Mouse (Mus musculus): ENCODE measurements around the gene Trank1. TPM values are rescaled to one million over a fixed set of nuclear protein-coding genes. Genes with fewer than 3 reads are reported as not detected.

Gene Trank1
- polyA plus RNA-seq, 1 experiment from 2014 or later, result 12.6 TPM

DNA sequence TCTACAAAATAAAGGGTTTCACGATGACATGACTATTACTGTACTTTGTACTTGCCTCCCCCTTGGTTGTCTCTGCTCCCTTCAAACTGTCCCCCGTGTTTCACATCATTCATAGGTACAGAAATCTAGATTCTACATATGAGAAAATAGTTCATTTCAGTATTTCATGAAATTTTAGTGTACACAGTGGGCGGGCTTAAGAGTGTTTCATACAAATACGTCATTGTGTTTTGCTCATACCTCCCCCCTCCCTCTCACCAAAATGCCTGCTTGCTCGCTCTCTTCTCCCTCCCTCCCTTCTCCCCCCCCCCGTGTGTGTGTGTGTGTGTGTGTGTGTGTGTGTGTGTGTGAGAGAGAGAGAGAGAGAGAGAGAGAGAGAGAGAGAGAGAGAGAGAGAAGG, 1.8 kb downstream of the Trank1 start:
- ATAC-seq (ENCODE audit: low FRiP score) (no peak), DNase-seq (ENCODE audit: low spot score) (no peak)
- Histone ChIP-seq H3K36me3 (replicated peaks; ENCODE audit: control insufficient read depth, insufficient read depth) (no peaks in the 10 kb centered on the region), H3K4me2 (replicated peaks) (peak overlapping the region; percentile 93), H3K4me3 (replicated peaks; ENCODE audit: low read length) (peak overlapping the region; percentile 62), H3K27ac (no peak overlapping the region), H3K4me1 (replicated peaks; ENCODE audit: control insufficient read depth, insufficient read depth, low read length) (0 out of 2 replicates have a peak, but pooled peaks cover 6% of the 10 kb centered on the region), H3K9ac (no peak overlapping the region; the same call in 1 of the 2 replicates), H3K9me3 (ENCODE audit: control insufficient read depth, low read length) (peaks cover 17% of the 10 kb centered on the region), H3K27me3 (ENCODE audit: control insufficient read depth, insufficient read depth, low read length) (peaks cover 64% of the 10 kb centered on the region)
- WGBS, result 15% methylated on average over 5 of the region's 6 CpGs

DNA sequence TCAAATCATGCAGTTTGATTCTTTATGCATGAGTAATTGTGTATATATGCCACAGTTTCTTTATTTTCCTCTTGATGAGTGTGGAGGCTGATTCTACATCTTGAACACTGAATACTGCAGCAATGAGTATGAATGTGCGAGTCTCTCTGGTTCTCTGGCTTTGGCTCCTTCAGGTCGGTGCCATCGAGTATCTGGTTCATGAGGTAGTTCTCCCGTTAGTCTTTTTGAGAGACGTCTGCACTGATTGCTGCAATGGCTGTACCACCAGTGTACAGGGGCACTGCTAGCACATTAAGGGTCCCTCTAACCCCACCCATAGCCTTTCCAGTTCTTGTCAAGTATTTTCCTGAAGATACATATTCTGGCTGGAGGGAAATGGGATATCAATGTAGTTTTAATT, 2.3 kb downstream of the Trank1 start:
- H3K9ac ChIP-seq, result no peak overlapping the region
- H3K9me3 ChIP-seq (ENCODE audit: control insufficient read depth, low read length), result peaks cover 17% of the 10 kb centered on the region
- H3K4me3 ChIP-seq (replicated peaks; ENCODE audit: low read length), result no peak overlapping the region
- no peaks in the 10 kb centered on the region for H3K36me3 ChIP-seq (replicated peaks; ENCODE audit: control insufficient read depth, insufficient read depth)
- WGBS, result 29% methylated on average over 5 of the region's 5 CpGs
- H3K4me2 ChIP-seq (replicated peaks), result no peak overlapping the region
- H3K27me3 ChIP-seq (ENCODE audit: control insufficient read depth, insufficient read depth, low read length), result peaks cover 60% of the 10 kb centered on the region
- no peak for ATAC-seq (ENCODE audit: low FRiP score)
- DNase-seq (ENCODE audit: low spot score), result no peak
- H3K27ac ChIP-seq, result no peak overlapping the region
- 0 out of 2 replicates have a peak, but pooled peaks cover 6% of the 10 kb centered on the region for H3K4me1 ChIP-seq (replicated peaks; ENCODE audit: control insufficient read depth, insufficient read depth, low read length)

DNA sequence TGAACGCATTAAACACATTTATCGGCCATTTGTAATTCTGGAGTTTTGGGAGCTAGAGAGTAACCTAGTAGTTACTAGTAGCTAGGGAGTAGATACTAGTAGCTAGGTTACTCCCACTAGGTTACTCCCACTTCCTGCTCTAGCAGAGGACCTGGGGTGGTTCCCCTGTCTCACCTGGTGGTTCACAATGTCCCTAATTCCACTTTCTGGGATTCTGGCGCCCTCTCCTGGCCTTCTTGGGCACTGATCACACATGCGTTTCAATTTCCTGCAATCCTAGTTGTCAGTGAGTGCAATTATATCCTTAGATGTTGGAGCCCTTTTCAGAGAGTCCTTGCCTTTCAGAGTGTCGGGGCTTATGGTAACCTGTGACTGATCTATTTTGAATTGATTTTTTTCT, 2.7 kb downstream of the Trank1 start:
- no peaks in the 10 kb centered on the region for H3K36me3 ChIP-seq (replicated peaks; ENCODE audit: control insufficient read depth, insufficient read depth)
- peaks cover 56% of the 10 kb centered on the region for H3K27me3 ChIP-seq (ENCODE audit: control insufficient read depth, insufficient read depth, low read length)
- WGBS, result 32% methylated on average over 5 of the region's 5 CpGs
- no peak overlapping the region for H3K4me3 ChIP-seq (replicated peaks; ENCODE audit: low read length)
- DNase-seq (ENCODE audit: low spot score), result peak; percentile 63
- H3K4me2 ChIP-seq (replicated peaks), result no peak overlapping the region
- 0 out of 2 replicates have a peak, but pooled peaks cover 6% of the 10 kb centered on the region for H3K4me1 ChIP-seq (replicated peaks; ENCODE audit: control insufficient read depth, insufficient read depth, low read length)
- no peak overlapping the region for H3K27ac ChIP-seq
- H3K9me3 ChIP-seq (ENCODE audit: control insufficient read depth, low read length), result peaks cover 17% of the 10 kb centered on the region
- H3K9ac ChIP-seq, result no peak overlapping the region
- no peak for ATAC-seq (ENCODE audit: low FRiP score)

DNA sequence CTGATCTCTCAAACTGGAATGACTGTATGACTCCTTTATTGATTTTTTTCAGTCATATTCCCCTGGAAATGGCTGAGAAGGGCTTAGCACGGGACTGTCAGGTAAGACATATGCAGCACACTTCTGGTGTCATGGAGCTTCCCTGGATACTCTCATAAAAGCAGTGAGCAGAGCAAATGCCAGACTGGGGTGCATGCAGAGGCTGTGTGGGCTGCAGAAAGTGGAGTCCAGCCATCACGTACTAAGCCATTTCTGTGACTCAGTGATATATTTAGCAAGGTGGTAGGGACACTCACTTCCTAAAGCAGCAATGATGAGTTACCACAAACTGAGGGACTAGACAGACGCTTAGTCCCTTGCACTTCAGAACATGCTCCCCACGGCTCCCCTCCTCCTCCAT, 9.4 kb downstream of the Trank1 start:
- WGBS, result 86% methylated on average over 4 of the region's 4 CpGs
- H3K27me3 ChIP-seq (ENCODE audit: control insufficient read depth, insufficient read depth, low read length), result no peaks in the 10 kb centered on the region

DNA sequence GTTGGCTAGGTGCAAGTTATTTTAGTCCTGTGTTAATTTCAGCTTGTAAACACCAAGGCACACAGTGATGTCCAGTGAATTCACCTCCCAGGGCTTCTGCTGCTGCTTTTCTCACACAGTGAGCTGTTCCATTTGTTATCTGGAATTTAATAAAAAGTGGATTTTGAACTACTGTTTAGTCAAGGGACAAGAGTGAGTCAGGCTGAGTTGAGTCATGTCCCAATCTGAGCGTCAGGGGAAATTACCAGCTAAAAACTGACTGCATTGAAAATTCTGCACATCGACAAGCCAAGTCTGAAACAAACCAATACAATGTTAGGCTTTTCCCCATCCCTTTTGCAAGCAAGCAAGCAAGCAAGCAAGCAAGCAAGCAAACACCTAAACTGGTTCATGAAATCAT, 13.3 kb downstream of the Trank1 start:
- H3K4me3 ChIP-seq (replicated peaks; ENCODE audit: low read length), result no peak overlapping the region
- H3K36me3 ChIP-seq (replicated peaks; ENCODE audit: control insufficient read depth, insufficient read depth), result no peaks in the 10 kb centered on the region
- no peaks in the 10 kb centered on the region for H3K27me3 ChIP-seq (ENCODE audit: control insufficient read depth, insufficient read depth, low read length)
- H3K9ac ChIP-seq, result no peak overlapping the region
- no peak for DNase-seq (ENCODE audit: low spot score)
- H3K4me1 ChIP-seq (replicated peaks; ENCODE audit: control insufficient read depth, insufficient read depth, low read length), result no peaks in the 10 kb centered on the region
- 84% methylated on average over 2 of the region's 2 CpGs for WGBS
- no peaks in the 10 kb centered on the region for H3K9me3 ChIP-seq (ENCODE audit: control insufficient read depth, low read length)
- ATAC-seq (ENCODE audit: low FRiP score), result no peak
- H3K27ac ChIP-seq, result no peak overlapping the region
- no peak overlapping the region for H3K4me2 ChIP-seq (replicated peaks)

More for the DNA sequence above, 9.4 kb downstream of the Trank1 start:
- H3K4me1 ChIP-seq (replicated peaks; ENCODE audit: control insufficient read depth, insufficient read depth, low read length), result no peaks in the 10 kb centered on the region
- H3K4me2 ChIP-seq (replicated peaks), result no peak overlapping the region
- H3K4me3 ChIP-seq (replicated peaks; ENCODE audit: low read length), result no peak overlapping the region
- no peak overlapping the region for H3K9ac ChIP-seq
- no peak for ATAC-seq (ENCODE audit: low FRiP score)
- no peak for DNase-seq (ENCODE audit: low spot score)
- no peaks in the 10 kb centered on the region for H3K9me3 ChIP-seq (ENCODE audit: control insufficient read depth, low read length)
- H3K27ac ChIP-seq, result no peak overlapping the region
- no peaks in the 10 kb centered on the region for H3K36me3 ChIP-seq (replicated peaks; ENCODE audit: control insufficient read depth, insufficient read depth)

DNA sequence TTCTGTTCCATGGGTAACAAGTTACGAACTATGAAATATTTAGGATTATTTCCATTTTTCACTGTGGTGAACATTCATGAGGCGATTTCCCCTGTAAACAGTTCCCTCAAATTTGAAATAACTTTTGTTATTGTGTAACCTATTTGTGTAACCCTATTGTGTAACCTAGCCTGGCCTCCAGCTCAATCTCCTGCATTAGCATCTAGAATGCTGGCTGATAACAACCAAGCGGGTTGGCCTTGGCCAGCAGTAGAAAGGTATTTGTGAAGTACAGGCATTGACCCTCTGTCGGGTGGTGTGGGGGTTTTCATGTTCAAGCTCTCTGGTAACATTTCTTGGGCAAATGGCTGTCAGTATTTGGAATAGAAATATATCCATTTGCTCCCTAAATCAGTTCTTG, 18.3 kb downstream of the Trank1 start:
- Histone ChIP-seq H3K4me1 (replicated peaks; ENCODE audit: control insufficient read depth, insufficient read depth, low read length) (no peaks in the 10 kb centered on the region), H3K27ac (no peak overlapping the region), H3K4me2 (replicated peaks) (no peak overlapping the region), H3K9ac (no peak overlapping the region), H3K4me3 (replicated peaks; ENCODE audit: low read length) (no peak overlapping the region), H3K36me3 (replicated peaks; ENCODE audit: control insufficient read depth, insufficient read depth) (no peaks in the 10 kb centered on the region), H3K27me3 (ENCODE audit: control insufficient read depth, insufficient read depth, low read length) (no peaks in the 10 kb centered on the region), H3K9me3 (ENCODE audit: control insufficient read depth, low read length) (no peaks in the 10 kb centered on the region)
- ATAC-seq (ENCODE audit: low FRiP score) (no peak), DNase-seq (ENCODE audit: low spot score) (no peak)
- WGBS, result 85% methylated on average over 4 of the region's 4 CpGs

DNA sequence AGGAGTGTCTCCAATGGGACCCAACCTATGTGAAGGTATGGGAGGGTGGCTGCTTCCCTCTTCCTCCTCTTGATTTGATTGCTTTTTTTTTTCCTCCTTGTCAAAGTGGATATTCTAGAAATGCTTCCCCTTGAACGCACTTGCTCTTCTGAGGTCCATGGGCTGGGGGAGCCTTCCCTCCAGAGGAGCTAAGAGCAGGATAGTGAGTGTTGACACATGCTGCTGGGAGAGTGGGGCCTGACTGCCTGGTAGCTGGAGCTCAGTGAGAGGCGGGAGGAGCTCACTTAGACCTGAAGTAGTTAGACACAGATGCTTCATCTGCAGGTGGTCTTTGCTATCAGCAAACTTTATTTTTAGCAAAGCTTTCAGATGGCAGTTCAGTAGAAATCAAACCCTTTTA, 22.3 kb downstream of the Trank1 start:
- DNase-seq (ENCODE audit: low spot score), result no peak
- Histone ChIP-seq H3K4me1 (replicated peaks; ENCODE audit: control insufficient read depth, insufficient read depth, low read length) (no peaks in the 10 kb centered on the region), H3K9me3 (ENCODE audit: control insufficient read depth, low read length) (no peaks in the 10 kb centered on the region), H3K4me3 (replicated peaks; ENCODE audit: low read length) (no peak overlapping the region), H3K9ac (no peak overlapping the region), H3K27ac (no peak overlapping the region), H3K36me3 (replicated peaks; ENCODE audit: control insufficient read depth, insufficient read depth) (no peaks in the 10 kb centered on the region), H3K27me3 (ENCODE audit: control insufficient read depth, insufficient read depth, low read length) (no peaks in the 10 kb centered on the region), H3K4me2 (replicated peaks) (no peak overlapping the region)
- 69% methylated on average over 2 of the region's 2 CpGs for whole genome bisulfite sequencing
- ATAC-seq (ENCODE audit: low FRiP score), result no peak

DNA sequence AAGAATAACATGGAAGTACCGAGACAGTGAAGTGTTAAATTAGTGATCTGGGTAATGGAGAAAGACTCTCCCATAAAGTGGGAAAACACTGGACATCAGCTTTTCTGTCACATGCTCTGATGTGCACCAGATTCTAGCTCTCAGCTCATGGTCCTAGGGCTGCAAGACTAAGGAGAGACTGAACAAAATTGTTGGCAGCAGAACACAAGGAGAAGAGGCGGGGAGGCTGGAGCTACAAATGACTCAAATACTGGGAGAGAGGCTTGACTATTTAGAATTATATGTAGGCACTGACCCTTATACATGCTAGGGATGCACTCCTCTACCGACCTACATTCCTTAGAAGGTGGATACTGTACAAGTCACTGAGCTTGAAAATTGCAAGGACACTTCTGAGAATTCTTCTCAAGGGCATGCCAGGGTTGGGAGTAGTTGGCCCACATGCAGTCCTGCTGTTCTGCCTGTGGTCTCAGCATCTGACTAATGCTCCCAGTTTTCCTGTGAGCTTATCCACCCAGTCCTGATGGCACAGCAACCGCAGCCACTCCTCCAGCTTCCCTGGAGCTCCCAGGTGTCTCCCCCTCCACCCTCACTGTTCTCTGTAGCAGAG, 23.1 kb downstream of the Trank1 start:
- H3K4me1 ChIP-seq (replicated peaks; ENCODE audit: control insufficient read depth, insufficient read depth, low read length), result no peaks in the 10 kb centered on the region
- H3K4me2 ChIP-seq (replicated peaks), result no peak overlapping the region
- no peak overlapping the region for H3K4me3 ChIP-seq (replicated peaks; ENCODE audit: low read length)
- 71% methylated on average over 4 of the region's 4 CpGs for WGBS
- H3K27me3 ChIP-seq (ENCODE audit: control insufficient read depth, insufficient read depth, low read length), result no peaks in the 10 kb centered on the region
- no peaks in the 10 kb centered on the region for H3K9me3 ChIP-seq (ENCODE audit: control insufficient read depth, low read length)
- DNase-seq (ENCODE audit: low spot score) (no peak), ATAC-seq (ENCODE audit: low FRiP score) (no peak)
- no peak overlapping the region for H3K9ac ChIP-seq
- H3K36me3 ChIP-seq (replicated peaks; ENCODE audit: control insufficient read depth, insufficient read depth), result no peaks in the 10 kb centered on the region
- H3K27ac ChIP-seq, result no peak overlapping the region

DNA sequence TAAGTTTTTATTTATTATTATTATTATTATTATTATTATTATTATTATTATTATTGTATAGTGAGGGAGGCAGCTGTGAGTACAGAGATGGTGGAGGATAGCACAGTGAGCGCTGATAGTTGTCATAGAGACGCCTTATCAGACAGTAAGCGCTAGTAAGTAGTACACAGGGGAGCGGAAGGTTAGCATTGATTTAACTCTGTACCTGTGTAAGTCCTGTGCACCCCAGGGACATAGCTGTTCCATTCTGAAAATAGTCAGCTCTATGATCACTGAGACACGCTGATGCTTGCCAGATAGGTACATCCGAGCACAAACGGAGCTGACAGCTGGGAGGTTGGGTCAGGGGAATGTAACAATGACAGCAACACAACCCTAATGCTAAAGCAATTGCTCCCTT, 39.7 kb downstream of the Trank1 start:
- peaks cover 11% of the 10 kb centered on the region for H3K4me1 ChIP-seq (replicated peaks; ENCODE audit: control insufficient read depth, insufficient read depth, low read length)
- no peaks in the 10 kb centered on the region for H3K9me3 ChIP-seq (ENCODE audit: control insufficient read depth, low read length)
- H3K9ac ChIP-seq, result peak overlapping the region; percentile 7; the same call in 1 of the 2 replicates
- H3K27me3 ChIP-seq (ENCODE audit: control insufficient read depth, insufficient read depth, low read length), result no peaks in the 10 kb centered on the region
- peak overlapping the region; percentile 40 for H3K4me2 ChIP-seq (replicated peaks)
- ATAC-seq (ENCODE audit: low FRiP score), result peak; percentile 40; the same call in 1 of the 2 replicates
- WGBS, result 50% methylated on average over 7 of the region's 7 CpGs
- no peak overlapping the region for H3K4me3 ChIP-seq (replicated peaks; ENCODE audit: low read length)
- H3K27ac ChIP-seq, result peak overlapping the region; percentile 78
- no peak for DNase-seq (ENCODE audit: low spot score)
- H3K36me3 ChIP-seq (replicated peaks; ENCODE audit: control insufficient read depth, insufficient read depth), result no peaks in the 10 kb centered on the region

DNA sequence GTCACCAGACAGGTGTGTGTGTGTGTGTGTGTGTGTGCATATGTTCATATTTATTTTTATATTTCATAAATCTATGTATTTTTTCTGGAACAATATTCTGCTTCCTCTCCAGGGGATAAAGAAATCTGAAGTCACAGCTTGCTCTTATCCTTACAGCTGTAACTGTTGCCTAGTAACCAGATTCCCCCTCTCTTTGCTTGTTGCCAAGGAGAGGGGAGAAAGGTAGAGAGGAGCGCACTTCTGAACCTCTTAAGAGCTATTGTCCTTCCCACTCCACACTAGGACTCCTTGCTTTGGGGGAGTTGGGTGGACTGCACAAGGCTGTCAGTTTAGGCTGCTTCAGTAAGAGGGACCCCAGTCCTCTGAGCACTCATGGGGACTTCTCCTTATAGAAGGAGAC, 40.1 kb downstream of the Trank1 start:
- H3K9me3 ChIP-seq (ENCODE audit: control insufficient read depth, low read length), result no peaks in the 10 kb centered on the region
- peak overlapping the region; percentile 40 for H3K4me2 ChIP-seq (replicated peaks)
- no peaks in the 10 kb centered on the region for H3K27me3 ChIP-seq (ENCODE audit: control insufficient read depth, insufficient read depth, low read length)
- ATAC-seq (ENCODE audit: low FRiP score) (peak; percentile 48; the same call in 1 of the 2 replicates), DNase-seq (ENCODE audit: low spot score) (peak; percentile 47)
- H3K9ac ChIP-seq, result peak overlapping the region; percentile 7; the same call in 1 of the 2 replicates
- peak overlapping the region; percentile 78 for H3K27ac ChIP-seq
- peak overlapping the region; percentile 15; the same call in 1 of the 2 replicates for H3K4me3 ChIP-seq (replicated peaks; ENCODE audit: low read length)
- 15% methylated on average over 1 of the region's 1 CpGs for WGBS
- peaks cover 11% of the 10 kb centered on the region for H3K4me1 ChIP-seq (replicated peaks; ENCODE audit: control insufficient read depth, insufficient read depth, low read length)
- H3K36me3 ChIP-seq (replicated peaks; ENCODE audit: control insufficient read depth, insufficient read depth), result no peaks in the 10 kb centered on the region

Measured in hindbrain, embryonic 14.5 days (tissue).